Comparison of ENCODE assay signal across 9 mouse cellular contexts in genomic region chr8:95099009-95099408, GRCm38 (mm10). TPM values are rescaled to one million over a fixed set of nuclear protein-coding genes. Genes with fewer than 3 reads are reported as not detected.
DNase-seq lines count a peak whose midpoint lies in the region; ATAC-seq and TF ChIP-seq lines count a peak whose summit lies in the region.
"Had no signal": no experiment of that assay in that cellular context is flagged by ENCODE, and none has a peak within 500 bp of the region (broad histone marks: within the 10 kb centered on the region; RNA-seq: fewer than 3 reads in every experiment).

No protein-coding gene starts in this region.

- H3K9ac ChIP-seq in ES-Bruce4 (ENCODE audit: low read depth, poor library complexity, severe bottlenecking), result no peak overlapping the region

- intact Hi-C loops in heart, postnatal 36 days (cut with DNase I), result loop anchor here (1.0 kb wide), 2 partner anchors 105 to 149 kb away; no protein-coding TSS in a partner anchor

- TF ChIP-seq CTCF in ES-Bruce4 (IDR thresholded peaks at IDR 0.05; ENCODE audit: low read depth, low read length), result peak; percentile 99

- no peaks in the 10 kb centered on the region for H3K27me3 ChIP-seq in ES-Bruce4 (ENCODE audit: control insufficient read depth, insufficient read depth, low read length, poor library complexity, severe bottlenecking)

- H3K4me3 ChIP-seq in ES-Bruce4 (ENCODE audit: low read depth, low read length), result no peak overlapping the region

- no peak overlapping the region for H3K27ac ChIP-seq in ES-Bruce4 (ENCODE audit: insufficient read depth, low read length)

- no peak for TF ChIP-seq POLR2A in ES-Bruce4 (IDR thresholded peaks at IDR 0.05; ENCODE audit: insufficient read depth, low read length)

- H3K4me1 ChIP-seq in ES-Bruce4 (ENCODE audit: control insufficient read depth, insufficient read depth, low read length), result no peaks in the 10 kb centered on the region

- no peak for ATAC-seq in monocyte, adult 5-6 weeks (replicated peaks; ENCODE audit: insufficient number of reproducible peaks, low FRiP score, low TSS enrichment, poor library complexity, severe bottlenecking)

- H3K9me3 ChIP-seq in ES-Bruce4 (replicated peaks; ENCODE audit: control insufficient read depth, insufficient read depth, low read length, poor library complexity, severe bottlenecking), result no peaks in the 10 kb centered on the region

- H3K36me3 ChIP-seq in ES-Bruce4 (ENCODE audit: control insufficient read depth, insufficient read depth, low read length, poor library complexity, severe bottlenecking), result peaks cover 13% of the 10 kb centered on the region

- DNase-seq in adrenal gland, postnatal 4 days (ENCODE audit: low spot score in 2 of 2), result peak; percentile 57 to 62
- DNase-seq in fibroblast of lung, adult 2 months (ENCODE audit: low read depth), result peak; percentile 19
- DNase-seq in heart, postnatal 36 days, result peak; percentile 75 to 80
- peak; percentile 55 to 66 for DNase-seq in layer of hippocampus, adult 8-10 months (ENCODE audit: low spot score in 2 of 2)
- peak; percentile 79 for DNase-seq in lung, postnatal 36 days
- peak; percentile 68 for DNase-seq in right cerebral cortex, adult 18-20 months

- TF ChIP-seq EP300 in ES-Bruce4 (IDR thresholded peaks at IDR 0.05; ENCODE audit: insufficient read depth, low read depth, low read length), result no peak

RNA-seq across cellular contexts. Expression of gene Katnb1, which starts 18.0 kb away (rescaled TPM):
- 15.9 and 16.1 TPM in 2 replicates for polyA plus RNA-seq in ES-Bruce4 (2011; ENCODE audit: insufficient read depth, insufficient read length, low read depth, missing spikeins)
- total RNA-seq in adrenal gland, postnatal 4 days (2021), result 10 to 100 TPM; 20.2 to 20.9 TPM
- 1 to 10 TPM; 7.2 to 7.5 TPM for total RNA-seq in heart, postnatal 36 days (2021)
- 10 to 100 TPM; 41.0 to 47.8 (median 43.0) TPM for total RNA-seq in layer of hippocampus, adult 8-10 months (2022)
- 12.6 to 46.5 TPM (median 38.6 TPM) in 3 replicates for total RNA-seq in monocyte, adult 5-6 weeks (2017)

RNA-seq across cellular contexts. Expression of gene Drc7, which starts 44.1 kb away (rescaled TPM):
- polyA plus RNA-seq in ES-Bruce4 (2011; ENCODE audit: insufficient read depth, insufficient read length, low read depth, missing spikeins), result 0.62 and 0.64 TPM in 2 replicates
- not detected for total RNA-seq in adrenal gland, postnatal 4 days (2021)
- not detected for total RNA-seq in heart, postnatal 36 days (2021)
- 1 to 10 TPM; 1.7 to 3.6 (median 1.8) TPM for total RNA-seq in layer of hippocampus, adult 8-10 months (2022)
- total RNA-seq in monocyte, adult 5-6 weeks (2017), result not detected in 3 replicates
- polyA plus RNA-seq: heart, embryonic 14.5 days had no signal

Comparison
In these comparisons a context has a peak if more than half of its experiments do, and no peak if none do; other contexts are left out.
1. DNase-seq: peak in every context shown above with its lines; median percentile 79 in lung, postnatal 36 days; 78 in heart, postnatal 36 days; 68 in right cerebral cortex, adult 18-20 months; 60 in layer of hippocampus, adult 8-10 months; 60 in adrenal gland, postnatal 4 days; 19 in fibroblast of lung, adult 2 months.